Mouse (Mus musculus) forebrain, embryonic 14.5 days (tissue): ENCODE measurements around the gene Nbeal1. TPM values are rescaled to one million over a fixed set of nuclear protein-coding genes. Genes with fewer than 3 reads are reported as not detected.

Experiments
- ATAC-seq: fragments of 200-750 bp; cut with Nextera tagmentation; 2 replicates; pipeline ENCODE4 v1.8.0; 2017; ENCODE audit warnings: mild to moderate bottlenecking, moderate library complexity
- DNase-seq: peaks from one replicate; pipeline ENCODE4 v3.0.0-alpha.2; 2015; ENCODE audit warnings: low spot score
- H3K27ac ChIP-seq: fragments of 300-500 bp; sonication (generic); 2 replicates; pipeline ENCODE4 v1.5.1; 2014; ENCODE audit warnings: low read depth, mild to moderate bottlenecking, control low read depth, low read length, moderate library complexity
- H3K27me3 ChIP-seq: fragments of 300-500 bp; sonication (generic); replicated peaks from 2 replicates; pipeline ENCODE4 v1.6.1; 2014; ENCODE audit warnings: low read length, control low read depth, mixed read lengths; ENCODE audit not compliant: control insufficient read depth, insufficient read depth
- H3K36me3 ChIP-seq: fragments of 300-500 bp; sonication (generic); 2 replicates; pipeline ENCODE4 v1.6.1; 2014; ENCODE audit warnings: low read length, control low read depth; ENCODE audit not compliant: control insufficient read depth, insufficient read depth
- H3K4me1 ChIP-seq: fragments of 300-500 bp; sonication (generic); 2 replicates; pipeline ENCODE4 v1.6.1; 2014; ENCODE audit warnings: antibody characterized with exemption, low read length, control low read depth; ENCODE audit not compliant: control insufficient read depth, insufficient read depth
- H3K4me2 ChIP-seq: fragments of 300-500 bp; sonication (generic); 2 replicates; pipeline ENCODE4 v1.6.1; 2014; ENCODE audit warnings: mild to moderate bottlenecking, control low read depth, low read length
- H3K4me3 ChIP-seq: fragments of 300-500 bp; sonication (generic); 2 replicates; pipeline ENCODE4 v1.5.1; 2014; ENCODE audit warnings: low read depth, low read length, control low read depth
- H3K9ac ChIP-seq: fragments of 300-500 bp; sonication (generic); 2 replicates; pipeline ENCODE4 v1.6.1; 2014; ENCODE audit warnings: mild to moderate bottlenecking, low read length, control low read depth, moderate library complexity
- H3K9me3 ChIP-seq: fragments of 300-500 bp; sonication (generic); replicated peaks from 2 replicates; pipeline ENCODE4 v1.6.1; 2016; ENCODE audit warnings: low read length, control low read depth, mixed read lengths; ENCODE audit not compliant: control insufficient read depth
- WGBS: fragments of 180-500 bp; shearing (Covaris S2); extraction: QIAGEN DNeasy Blood & Tissue Kit; methylation state at CpG from one replicate; pipeline ENCODE4 v1.1.7; 2014; 5-methylcytosine and 5-hydroxymethylcytosine counted together
- polyA plus RNA-seq: library from polyadenylated mRNA; unstranded; fragments of >200 nt; fragmentation: Nextera tagmentation; extraction: Ambion mirVana; gene quantifications from 2 replicates; pipeline ENCODE4 v1.2.1, GENCODE M21; 2014

The Nbeal1 gene
- polyA plus RNA-seq, 1 experiment from 2014 or later, result 6.5 TPM

- H3K4me1 ChIP-seq, result no peaks in the 10 kb centered on the region
- no peak overlapping the region for H3K27ac ChIP-seq
- no peak for ATAC-seq
- no peak overlapping the region for H3K4me2 ChIP-seq
- no peaks in the 10 kb centered on the region for H3K27me3 ChIP-seq
- no peak for DNase-seq
- no peak overlapping the region for H3K9ac ChIP-seq
- 96% methylated on average over 1 of the region's 1 CpGs for WGBS
- H3K36me3 ChIP-seq, result 0 out of 2 replicates have a peak, but pooled peaks cover 2% of the 10 kb centered on the region
- H3K4me3 ChIP-seq, result no peak overlapping the region
- H3K9me3 ChIP-seq, result no peaks in the 10 kb centered on the region
Measured at GRCm38 (mm10) chr1:60361626-60362025, 181.2 kb downstream of the Nbeal1 start.

GRCm38 (mm10) chr1:60376556-60376955 is 196.2 kb downstream of the Nbeal1 start:
- Histone ChIP-seq H3K4me2 (no peak overlapping the region), H3K36me3 (peaks cover 10% of the 10 kb centered on the region; the same call in 1 of the 2 replicates), H3K4me3 (no peak overlapping the region), H3K4me1 (no peaks in the 10 kb centered on the region), H3K27me3 (no peaks in the 10 kb centered on the region), H3K27ac (no peak overlapping the region), H3K9me3 (no peaks in the 10 kb centered on the region), H3K9ac (no peak overlapping the region)
- ATAC-seq (no peak), DNase-seq (no peak)
- 100% methylated on average over 1 of the region's 1 CpGs for WGBS

- Histone ChIP-seq H3K9ac (no peak overlapping the region), H3K27me3 (no peaks in the 10 kb centered on the region), H3K9me3 (no peaks in the 10 kb centered on the region), H3K27ac (no peak overlapping the region), H3K4me1 (no peaks in the 10 kb centered on the region), H3K4me2 (no peak overlapping the region), H3K36me3 (peaks cover 11% of the 10 kb centered on the region; the same call in 1 of the 2 replicates), H3K4me3 (no peak overlapping the region)
- WGBS, result 90% methylated on average over 3 of the region's 3 CpGs
- ATAC-seq (no peak), DNase-seq (no peak)
Measured at GRCm38 (mm10) chr1:60381910-60382309, 201.5 kb downstream of the Nbeal1 start.

Other genes with a start within 250 kb of the Nbeal1 start
- gene Ica1l, start 137.4 kb upstream of the Nbeal1 start, polyA plus RNA-seq, result 21.5 and 22.7 TPM in 2 replicates
- 6.1 and 7.7 TPM in 2 replicates for gene Carf, start 82.4 kb upstream of the Nbeal1 start, polyA plus RNA-seq
- gene Wdr12, start 82.0 kb upstream of the Nbeal1 start, polyA plus RNA-seq, result 45.2 and 52.4 TPM in 2 replicates
- 3.3 and 3.6 TPM in 2 replicates for gene Cyp20a1, start 162.7 kb downstream of the Nbeal1 start, polyA plus RNA-seq
- gene Abi2, start 229.0 kb downstream of the Nbeal1 start, polyA plus RNA-seq, result 51.1 and 59.1 TPM in 2 replicates